Mouse (Mus musculus): ENCODE data around the gene Uqcr10.

Uqcr10 gene

GRCm38 (mm10) chr11:4704072-4704964, at the start of gene Uqcr10, which contains the start of gene Zmat5:
Gene Uqcr10 (minus strand): TSS chr11:4704342.
Gene Zmat5 (plus strand): TSS chr11:4704678.
- ATAC-seq (ENCODE audit: insufficient number of reproducible peaks, low FRiP score, low TSS enrichment) = peak; percentile 99

GRCm38 (mm10) chr11:4752836-4753235, 48.7 kb upstream of the Uqcr10 start:
- no peak for ATAC-seq (ENCODE audit: insufficient number of reproducible peaks, low FRiP score, low TSS enrichment)

- ATAC-seq (ENCODE audit: insufficient number of reproducible peaks, low FRiP score, low TSS enrichment) = no peak
Observed at GRCm38 (mm10) chr11:4750263-4750662, 46.1 kb upstream of the Uqcr10 start.

- no peak for ATAC-seq (ENCODE audit: insufficient number of reproducible peaks, low FRiP score, low TSS enrichment)
Observed at GRCm38 (mm10) chr11:4747285-4747684, 43.1 kb upstream of the Uqcr10 start.

- no peak for ATAC-seq (ENCODE audit: insufficient number of reproducible peaks, low FRiP score, low TSS enrichment)
Observed at GRCm38 (mm10) chr11:4746733-4747132, 42.6 kb upstream of the Uqcr10 start, which contains the start of gene Cabp7. Gene Cabp7 (minus strand): TSS chr11:4746778.

GRCm38 (mm10) chr11:4745969-4746368, 41.8 kb upstream of the Uqcr10 start:
- no peak for ATAC-seq (ENCODE audit: insufficient number of reproducible peaks, low FRiP score, low TSS enrichment)

GRCm38 (mm10) chr11:4744691-4745090, 40.5 kb upstream of the Uqcr10 start:
- no peak for ATAC-seq (ENCODE audit: insufficient number of reproducible peaks, low FRiP score, low TSS enrichment)

- no peak for ATAC-seq (ENCODE audit: insufficient number of reproducible peaks, low FRiP score, low TSS enrichment)
Observed at GRCm38 (mm10) chr11:4740785-4741184, 36.6 kb upstream of the Uqcr10 start.

GRCm38 (mm10) chr11:4738719-4739118, 34.6 kb upstream of the Uqcr10 start:
- no peak for ATAC-seq (ENCODE audit: insufficient number of reproducible peaks, low FRiP score, low TSS enrichment)

GRCm38 (mm10) chr11:4737682-4738081, 33.5 kb upstream of the Uqcr10 start:
- ATAC-seq (ENCODE audit: insufficient number of reproducible peaks, low FRiP score, low TSS enrichment) = peak; percentile 59; the same call in 1 of the 2 replicates

GRCm38 (mm10) chr11:4736355-4736754, 32.2 kb upstream of the Uqcr10 start:
- ATAC-seq (ENCODE audit: insufficient number of reproducible peaks, low FRiP score, low TSS enrichment) = no peak

- ATAC-seq (ENCODE audit: insufficient number of reproducible peaks, low FRiP score, low TSS enrichment) = no peak
Observed at GRCm38 (mm10) chr11:4734179-4734578, 30.0 kb upstream of the Uqcr10 start.

GRCm38 (mm10) chr11:4731781-4732180, 27.6 kb upstream of the Uqcr10 start:
- 0 out of 2 replicates have a peak, but pooled peaks have one; percentile 40 for ATAC-seq (ENCODE audit: insufficient number of reproducible peaks, low FRiP score, low TSS enrichment)

- no peak for ATAC-seq (ENCODE audit: insufficient number of reproducible peaks, low FRiP score, low TSS enrichment)
Observed at GRCm38 (mm10) chr11:4730913-4731312, 26.8 kb upstream of the Uqcr10 start.

GRCm38 (mm10) chr11:4730096-4730495, 26.0 kb upstream of the Uqcr10 start:
- no peak for ATAC-seq (ENCODE audit: insufficient number of reproducible peaks, low FRiP score, low TSS enrichment)

GRCm38 (mm10) chr11:4729603-4730002, 25.5 kb upstream of the Uqcr10 start:
- ATAC-seq (ENCODE audit: insufficient number of reproducible peaks, low FRiP score, low TSS enrichment) = no peak

- no peak for ATAC-seq (ENCODE audit: insufficient number of reproducible peaks, low FRiP score, low TSS enrichment)
Observed at GRCm38 (mm10) chr11:4721728-4722127, 17.6 kb upstream of the Uqcr10 start.

GRCm38 (mm10) chr11:4720900-4721580, 16.9 kb upstream of the Uqcr10 start:
- peak; percentile 68; the same call in 1 of the 2 replicates for ATAC-seq (ENCODE audit: insufficient number of reproducible peaks, low FRiP score, low TSS enrichment)

- ATAC-seq (ENCODE audit: insufficient number of reproducible peaks, low FRiP score, low TSS enrichment) = no peak
Observed at GRCm38 (mm10) chr11:4720393-4720792, 16.3 kb upstream of the Uqcr10 start.

GRCm38 (mm10) chr11:4719961-4720360, 15.8 kb upstream of the Uqcr10 start:
- no peak for ATAC-seq (ENCODE audit: insufficient number of reproducible peaks, low FRiP score, low TSS enrichment)

- no peak for ATAC-seq (ENCODE audit: insufficient number of reproducible peaks, low FRiP score, low TSS enrichment)
Observed at GRCm38 (mm10) chr11:4718548-4718947, 14.4 kb upstream of the Uqcr10 start.
